Mouse (Mus musculus) ES-Bruce4 (cell line): ENCODE measurements around the gene Rbpj. TPM values are rescaled to one million over a fixed set of nuclear protein-coding genes. Genes with fewer than 3 reads are reported as not detected.

Source experiments
- H3K27ac ChIP-seq: 2 replicates; pipeline ENCODE4 v1.5.1; 2012; ENCODE audit warnings: low read length, inconsistent platforms; ENCODE audit not compliant: insufficient read depth
- H3K27me3 ChIP-seq: 2 replicates; pipeline ENCODE4 v1.6.1; 2012; ENCODE audit warnings: mild to moderate bottlenecking, low read length, inconsistent platforms; ENCODE audit not compliant: control insufficient read depth, poor library complexity, insufficient read depth, severe bottlenecking
- H3K36me3 ChIP-seq: 2 replicates; pipeline ENCODE4 v1.6.1; 2012; ENCODE audit warnings: inconsistent platforms, mild to moderate bottlenecking, low read length, moderate library complexity; ENCODE audit not compliant: control insufficient read depth, poor library complexity, insufficient read depth, severe bottlenecking
- H3K4me1 ChIP-seq: one replicate; pipeline ENCODE4 v1.8.1; 2011; ENCODE audit warnings: low read length; ENCODE audit not compliant: control insufficient read depth, insufficient read depth
- H3K4me3 ChIP-seq: 2 replicates; pipeline ENCODE4 v1.5.1; 2011; ENCODE audit warnings: low read depth, mild to moderate bottlenecking, low read length
- H3K9ac ChIP-seq: 2 replicates; pipeline ENCODE4 v1.6.1; 2012; ENCODE audit warnings: low read depth, mild to moderate bottlenecking, inconsistent platforms; ENCODE audit not compliant: poor library complexity, severe bottlenecking
- H3K9me3 ChIP-seq: replicated peaks from 2 replicates; pipeline ENCODE4 v1.6.1; 2012; ENCODE audit warnings: mild to moderate bottlenecking, low read length, inconsistent platforms; ENCODE audit not compliant: control insufficient read depth, poor library complexity, insufficient read depth, severe bottlenecking
- CTCF ChIP-seq: IDR thresholded peaks from one replicate; pipeline ENCODE4 v1.8.1; 2011; ENCODE audit warnings: low read depth, low read length
- EP300 ChIP-seq: IDR thresholded peaks from 2 replicates; pipeline ENCODE4 v1.6.1; 2011; ENCODE audit warnings: low read depth, low read length; ENCODE audit not compliant: insufficient read depth
- POLR2A ChIP-seq: IDR thresholded peaks from one replicate; pipeline ENCODE4 v1.8.1; 2011; ENCODE audit warnings: low read length; ENCODE audit not compliant: insufficient read depth
- polyA plus RNA-seq: library from polyadenylated mRNA; stranded (reverse); fragments of >200 nt; gene quantifications from 2 replicates; pipeline ENCODE4 v1.2.4, GENCODE M21; 2011; ENCODE audit warnings: low read depth; ENCODE audit not compliant: missing spikeins, insufficient read depth, insufficient read length

The Rbpj gene
- polyA plus RNA-seq, 1 experiment: 339 TPM

- Histone ChIP-seq H3K36me3 (peaks cover 17% of the 10 kb centered on the region), H3K4me3 (no peak overlapping the region), H3K9me3 (no peaks in the 10 kb centered on the region), H3K27ac (no peak overlapping the region), H3K4me1 (peaks cover 4% of the 10 kb centered on the region), H3K9ac (no peak overlapping the region), H3K27me3 (no peaks in the 10 kb centered on the region)
- no peak for TF ChIP-seq POLR2A
- TF ChIP-seq CTCF: no peak
- no peak for TF ChIP-seq EP300
Observed at GRCm38 (mm10) chr5:53574883-53575442, 109.0 kb downstream of the Rbpj start.

GRCm38 (mm10) chr5:53577272-53577889, 111.4 kb downstream of the Rbpj start:
- Histone ChIP-seq H3K4me3 (no peak overlapping the region), H3K36me3 (peaks cover 14% of the 10 kb centered on the region), H3K27ac (no peak overlapping the region)

GRCm38 (mm10) chr5:53584069-53584767, 118.3 kb downstream of the Rbpj start:
- no peak overlapping the region for H3K27ac ChIP-seq
- H3K4me3 ChIP-seq: no peak overlapping the region
- H3K9ac ChIP-seq: no peak overlapping the region
- no peaks in the 10 kb centered on the region for H3K9me3 ChIP-seq
- TF ChIP-seq EP300 (no peak), POLR2A (no peak), CTCF (no peak)
- peaks cover 5% of the 10 kb centered on the region for H3K36me3 ChIP-seq
- peaks cover 9% of the 10 kb centered on the region for H3K4me1 ChIP-seq
- no peaks in the 10 kb centered on the region for H3K27me3 ChIP-seq

More at GRCm38 (mm10) chr5:53577272-53577889, 111.4 kb downstream of the Rbpj start:
- no peaks in the 10 kb centered on the region for H3K9me3 ChIP-seq
- H3K9ac ChIP-seq: no peak overlapping the region
- H3K4me1 ChIP-seq: peaks cover 3% of the 10 kb centered on the region
- TF ChIP-seq POLR2A: no peak
- no peak for TF ChIP-seq EP300
- TF ChIP-seq CTCF: no peak
- H3K27me3 ChIP-seq: no peaks in the 10 kb centered on the region

DNA sequence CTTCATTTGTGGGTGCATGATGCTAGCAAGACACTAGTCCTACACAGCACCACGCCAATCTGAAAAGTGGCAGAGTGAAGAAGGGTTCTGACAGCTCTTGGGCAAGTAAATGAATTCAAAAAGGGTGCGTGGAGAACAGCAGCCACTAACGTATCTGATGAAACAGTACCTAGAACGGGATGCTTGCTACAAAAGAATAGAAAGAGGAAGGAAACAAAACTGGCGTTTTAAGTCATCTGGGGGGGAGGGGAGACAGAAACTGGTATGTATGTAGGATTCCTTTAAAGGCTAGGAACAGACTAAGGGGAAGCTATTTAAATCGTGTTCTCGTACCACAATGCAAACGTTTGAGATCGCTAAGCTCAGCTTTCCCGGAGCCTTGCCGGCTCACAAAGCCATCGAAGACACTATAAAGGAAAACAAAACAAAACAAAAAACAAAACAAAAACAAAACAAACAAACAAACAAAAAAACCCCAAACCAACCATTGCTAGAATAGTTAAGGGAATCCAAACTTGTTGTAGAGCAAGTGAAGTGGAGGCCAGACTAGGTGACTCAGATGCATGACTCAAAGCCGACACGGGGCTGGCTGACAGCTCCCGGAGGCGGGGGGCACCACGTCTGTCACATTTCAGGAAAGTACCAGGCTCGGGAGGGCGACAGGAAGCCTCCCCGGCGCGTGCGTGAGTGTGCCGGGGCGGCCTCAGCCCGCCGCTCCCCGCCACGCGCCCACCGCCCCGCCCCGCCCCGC, 122.6 kb downstream of the Rbpj start:
- Histone ChIP-seq H3K9ac (peak overlapping the region; percentile 65), H3K36me3 (no peaks in the 10 kb centered on the region), H3K27me3 (no peaks in the 10 kb centered on the region), H3K4me1 (peaks cover 7% of the 10 kb centered on the region), H3K9me3 (no peaks in the 10 kb centered on the region), H3K27ac (peak overlapping the region; percentile 37; the same call in 1 of the 2 replicates), H3K4me3 (peak overlapping the region; percentile 86)
- no peak for TF ChIP-seq CTCF
- no peak for TF ChIP-seq EP300
- no peak for TF ChIP-seq POLR2A

DNA sequence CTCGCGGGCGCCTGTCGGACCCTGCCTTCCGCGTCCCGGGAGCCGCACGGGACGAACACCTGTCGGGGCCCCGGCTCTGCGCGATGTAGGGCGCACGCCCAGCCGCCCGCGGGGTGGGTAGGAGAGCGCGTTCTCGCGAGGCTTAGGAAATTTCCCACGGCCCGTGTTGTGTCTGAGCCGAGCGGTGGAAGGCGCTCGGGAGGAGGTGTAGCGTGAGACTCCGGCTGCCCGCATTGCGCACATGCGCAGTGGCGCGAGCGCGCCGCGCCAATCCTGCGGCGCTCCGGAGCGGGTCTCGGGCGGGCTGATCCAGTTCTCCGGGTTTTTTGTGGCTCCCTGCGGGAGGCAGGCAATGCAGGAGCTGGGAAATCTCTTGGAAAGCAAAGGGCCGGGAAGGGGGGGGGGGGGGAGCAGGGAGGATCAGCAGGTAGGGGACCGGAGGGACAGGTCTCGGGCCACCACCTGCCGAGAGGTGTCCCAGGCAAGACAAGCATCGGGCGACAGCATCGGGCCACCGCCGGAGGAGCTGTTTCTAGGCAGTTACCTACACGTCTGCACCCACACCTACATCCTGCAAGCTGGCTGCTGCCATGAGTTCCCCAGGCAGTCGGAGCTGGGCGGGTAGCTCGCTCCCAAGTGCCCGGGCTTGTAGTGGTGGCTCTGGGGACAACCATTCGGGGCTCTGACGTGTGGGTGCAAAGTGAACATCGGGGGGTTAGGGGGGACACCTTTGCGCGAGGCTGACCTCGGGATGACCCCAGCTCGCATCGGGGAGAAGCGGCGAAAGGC, 123.4 kb downstream of the Rbpj start:
- peak overlapping the region; percentile 54 for H3K27ac ChIP-seq
- no peaks in the 10 kb centered on the region for H3K27me3 ChIP-seq
- TF ChIP-seq EP300: peak; percentile 69; the same call in 1 of the 2 replicates
- no peak for TF ChIP-seq POLR2A
- no peaks in the 10 kb centered on the region for H3K9me3 ChIP-seq
- peak overlapping the region; percentile 99 for H3K9ac ChIP-seq
- H3K4me1 ChIP-seq: peaks cover 4% of the 10 kb centered on the region
- H3K4me3 ChIP-seq: peak overlapping the region; percentile 89
- no peaks in the 10 kb centered on the region for H3K36me3 ChIP-seq
